Mouse (Mus musculus): Measurements from ENCODE around the gene Cyp4a32. TPM values are rescaled to one million over a fixed set of nuclear protein-coding genes. Genes with fewer than 3 reads are reported as not detected.

Gene Cyp4a32
- polyA plus RNA-seq (2012): not detected in 2 replicates

DNA sequence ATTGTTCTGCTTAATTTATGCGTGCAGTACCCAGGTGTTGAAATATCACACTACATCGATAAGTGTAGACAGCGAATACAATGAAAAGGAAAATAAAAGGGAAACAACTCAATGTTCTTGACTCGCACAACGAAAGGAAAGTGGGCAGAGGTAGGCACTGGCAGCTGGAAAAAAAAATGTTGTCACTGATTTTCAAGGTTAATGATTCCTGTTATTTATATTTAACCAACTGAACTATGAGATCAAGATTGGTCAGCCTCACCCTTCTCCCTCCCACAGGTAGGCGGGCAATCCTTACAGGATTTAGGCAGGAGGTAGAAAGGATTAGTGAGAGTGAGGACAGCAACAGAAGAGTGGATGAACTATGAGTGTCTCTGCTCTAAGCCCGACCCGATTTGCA is at the start of gene Cyp4a32:
TSS of gene Cyp4a32 (plus strand) at position 359 of the 400 bp plus-strand sequence.

DNA sequence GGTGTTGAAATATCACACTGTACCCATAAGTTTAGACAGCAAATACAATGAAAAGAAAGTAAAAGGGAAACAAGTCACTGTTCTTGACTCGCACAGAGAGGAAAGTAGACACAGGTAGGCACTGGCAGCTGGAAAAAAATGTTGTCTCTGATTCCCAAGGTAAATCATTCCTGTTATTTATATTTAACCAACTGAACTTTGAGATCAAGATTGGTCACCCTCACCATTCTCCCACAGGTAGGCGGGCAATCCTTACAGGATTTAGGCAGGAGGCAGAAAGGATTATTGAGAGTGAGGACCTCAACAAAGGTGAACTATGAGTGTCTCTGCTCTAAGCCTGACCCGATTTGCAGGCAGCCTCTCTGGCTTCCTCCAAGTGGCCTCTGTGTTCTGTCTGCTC is 37.4 kb upstream of the Cyp4a32 start, which contains the start of gene Cyp4a31:
TSS of gene Cyp4a31 (plus strand) at position 249 of the 400 bp plus-strand sequence.

DNA sequence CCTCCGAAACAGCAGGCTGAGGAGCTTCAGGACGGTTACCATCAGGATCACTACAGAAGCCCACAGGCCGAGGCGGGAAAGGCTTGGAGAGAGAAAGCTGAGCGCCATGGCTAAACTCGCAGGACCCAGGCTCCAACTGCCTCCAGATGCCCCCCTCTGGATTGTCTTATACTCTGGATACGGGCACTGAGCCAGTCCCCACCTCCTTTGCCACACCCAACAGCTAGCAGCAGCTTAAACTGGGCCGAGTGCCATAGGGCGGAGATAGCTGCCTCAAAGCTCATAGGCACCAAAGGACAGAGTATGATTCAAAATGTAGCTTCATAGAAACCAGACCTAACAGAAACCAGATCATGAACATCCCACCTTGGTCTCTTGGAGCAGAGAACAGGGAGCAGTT is 46.8 kb downstream of the Cyp4a32 start, which contains the start of gene Cyp4b1:
TSS of gene Cyp4b1 (minus strand) at position 144 of the 400 bp plus-strand sequence.

Other genes starting within 250 kb of the Cyp4a32 start
- not detected in 2 replicates for gene Cyp4a12b, start 189.3 kb upstream of the Cyp4a32 start, polyA plus RNA-seq (2012)
- gene Cyp4a30b, start 148.4 kb upstream of the Cyp4a32 start, polyA plus RNA-seq (2012): not detected in 2 replicates
- not detected in 2 replicates for gene Cyp4a14, start 104.8 kb upstream of the Cyp4a32 start, polyA plus RNA-seq (2012)
- not detected in 2 replicates for gene Cyp4a10, start 82.7 kb upstream of the Cyp4a32 start, polyA plus RNA-seq (2012)
- not detected in 2 replicates for gene Cyp4a31, start 37.3 kb upstream of the Cyp4a32 start, polyA plus RNA-seq (2012)
- 0.10 and 0.14 TPM in 2 replicates for gene Cyp4b1, start 46.8 kb downstream of the Cyp4a32 start, polyA plus RNA-seq (2012)
- gene Efcab14, start 136.8 kb downstream of the Cyp4a32 start, polyA plus RNA-seq (2012): 11.9 and 13.9 TPM in 2 replicates
- not detected in 2 replicates for gene Tex38, start 180.0 kb downstream of the Cyp4a32 start, polyA plus RNA-seq (2012)
- 11.4 and 11.7 TPM in 2 replicates for gene Atpaf1, start 183.8 kb downstream of the Cyp4a32 start, polyA plus RNA-seq (2012)
- gene Mob3c, start 227.1 kb downstream of the Cyp4a32 start, polyA plus RNA-seq (2012): 13.3 and 14.4 TPM in 2 replicates
- 41.1 and 43.6 TPM in 2 replicates for gene Mknk1, start 238.2 kb downstream of the Cyp4a32 start, polyA plus RNA-seq (2012)